Mouse (Mus musculus): ENCODE measurements around the gene Hikeshi.

Gene Hikeshi

GRCm38 (mm10) chr7:89913432-89914158, 27.4 kb downstream of the Hikeshi start:
- no peak for DNase-seq (ENCODE audit: low read depth)

GRCm38 (mm10) chr7:89912356-89912755, 28.6 kb downstream of the Hikeshi start:
- no peak for DNase-seq (ENCODE audit: low read depth)

GRCm38 (mm10) chr7:89909711-89910110, 31.3 kb downstream of the Hikeshi start:
- DNase-seq (ENCODE audit: low read depth): no peak

GRCm38 (mm10) chr7:89908899-89909621, 31.9 kb downstream of the Hikeshi start:
- DNase-seq (ENCODE audit: low read depth): no peak

- DNase-seq (ENCODE audit: low read depth): no peak
Measured at GRCm38 (mm10) chr7:89908421-89908820, 32.6 kb downstream of the Hikeshi start.

GRCm38 (mm10) chr7:89907950-89908349, 33.1 kb downstream of the Hikeshi start:
- peak; percentile 70 for DNase-seq (ENCODE audit: low read depth)

GRCm38 (mm10) chr7:89903442-89904343, 37.3 kb downstream of the Hikeshi start, which contains the start of gene Ccdc81:
Ccdc81 (minus strand) TSS chr7:89903629.
- no peak for DNase-seq (ENCODE audit: low read depth)

GRCm38 (mm10) chr7:89903007-89903406, 38.0 kb downstream of the Hikeshi start:
- no peak for DNase-seq (ENCODE audit: low read depth)

- peak; percentile 20 for DNase-seq (ENCODE audit: low read depth)
Measured at GRCm38 (mm10) chr7:89891856-89892255, 49.1 kb downstream of the Hikeshi start.

GRCm38 (mm10) chr7:89891412-89891811, 49.6 kb downstream of the Hikeshi start:
- DNase-seq (ENCODE audit: low read depth): no peak

- no peak for DNase-seq (ENCODE audit: low read depth)
Measured at GRCm38 (mm10) chr7:89884551-89884950, 56.5 kb downstream of the Hikeshi start.

GRCm38 (mm10) chr7:89879686-89880085, 61.3 kb downstream of the Hikeshi start:
- DNase-seq (ENCODE audit: low read depth): no peak

Measured in c-Kit-positive CD71-negative TER-119-negative erythroid progenitor cells, embryonic 14.5 days (primary cell).